Mouse (Mus musculus): ENCODE results near the gene Trim26.

DNA sequence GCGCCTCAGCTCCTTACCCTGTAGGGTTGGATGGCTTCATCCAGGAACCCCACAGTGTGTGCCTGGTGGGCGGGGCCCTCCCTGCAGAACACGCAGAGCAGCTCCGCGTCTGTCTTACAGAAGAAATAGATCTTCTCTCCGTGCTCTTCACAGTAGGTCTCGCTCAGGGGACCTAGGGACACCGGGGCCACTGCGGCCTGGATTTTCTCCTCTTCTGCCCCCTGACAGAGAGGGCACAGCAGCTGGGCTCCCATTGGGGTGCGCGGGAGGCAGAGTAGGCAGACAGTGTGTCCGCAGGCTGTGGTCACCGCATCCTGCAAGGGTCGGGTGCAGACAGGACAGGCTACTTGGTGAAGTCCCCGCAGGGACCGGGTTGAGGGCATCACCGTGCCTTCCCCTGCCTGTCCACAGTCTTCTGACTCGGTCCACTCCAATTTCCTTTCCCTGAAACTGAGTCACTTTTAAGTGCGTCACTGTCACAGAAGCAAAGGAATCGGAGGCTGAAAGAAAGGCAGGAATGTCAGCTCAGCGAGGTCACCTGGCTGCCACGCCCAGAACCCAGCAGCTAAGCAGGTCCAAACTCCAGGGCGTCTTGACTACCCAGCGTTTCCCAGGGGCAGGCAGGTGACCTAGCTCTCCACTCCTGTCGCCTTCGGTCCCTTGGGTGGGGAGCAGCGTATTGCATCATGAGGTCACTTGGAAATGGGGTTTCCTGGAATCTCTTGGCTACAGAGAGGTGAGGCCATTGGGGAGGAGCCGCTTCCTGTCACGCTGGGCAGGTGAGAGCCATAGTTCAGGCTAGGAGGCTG is 30.0 kb downstream of the Trim26 start, which contains the start of gene Trim15:
- TF ChIP-seq ZC3H11A (IDR thresholded peaks at IDR 0.05; ENCODE audit: borderline replicate concordance, low read depth, low read length) (no peak), MAFK (IDR thresholded peaks at IDR 0.05; ENCODE audit: insufficient read depth, low read depth, low read length) (no peak), ZNF384 (IDR thresholded peaks at IDR 0.05; ENCODE audit: low read depth, low read length) (no peak)
